Mouse (Mus musculus): ENCODE data around the gene Grap.

DNA sequence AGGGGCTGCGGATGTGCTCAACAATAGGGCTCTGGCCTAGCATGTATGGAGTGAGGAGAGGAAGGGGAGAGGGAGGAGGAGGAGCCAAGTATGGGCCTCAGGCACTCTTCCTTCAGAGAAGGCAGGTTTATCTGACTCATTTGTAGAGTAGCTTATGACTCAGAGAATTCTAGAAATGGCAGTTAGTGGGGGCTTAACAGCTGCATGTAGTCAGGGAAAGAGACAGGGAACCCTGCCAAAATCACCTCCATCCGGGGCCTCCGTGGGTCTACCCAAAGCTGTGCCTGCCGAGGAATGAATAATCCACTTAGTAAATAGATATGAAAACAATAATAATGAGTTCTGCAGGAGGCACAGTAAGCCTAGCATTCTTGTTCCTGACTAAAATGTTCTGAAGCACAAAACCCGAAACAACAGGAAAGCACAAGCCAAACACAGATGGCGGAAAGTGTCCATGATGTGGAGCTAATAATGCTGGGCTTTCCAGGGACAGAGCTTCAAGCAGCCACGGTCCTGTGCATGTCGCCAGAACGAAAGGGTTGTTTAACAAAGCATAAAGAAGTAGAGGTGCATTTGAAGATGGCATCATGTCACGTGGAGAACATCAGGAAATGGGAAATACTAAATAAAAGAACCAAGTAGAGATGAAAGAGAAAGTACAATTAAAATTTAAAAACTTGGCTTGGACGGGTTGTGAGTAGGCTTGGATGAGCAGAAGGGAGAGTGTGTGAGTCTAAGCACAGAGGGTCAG is 8.3 kb upstream of the Grap start:
- TF ChIP-seq CTCF (IDR thresholded peaks at IDR 0.05; ENCODE audit: borderline replicate concordance, control insufficient read depth, extremely low read depth, insufficient read depth, low read length, poor library complexity) (no peak), POLR2A (IDR thresholded peaks at IDR 0.05; ENCODE audit: control insufficient read depth, extremely low read depth, insufficient read depth, low read length, poor library complexity) (no peak)
